Mouse (Mus musculus) heart, adult 2 months (tissue): Measurements from ENCODE around the gene Snx11. TPM values are rescaled to one million over a fixed set of nuclear protein-coding genes. Genes with fewer than 3 reads are reported as not detected.

Experiments
- DNase-seq, 2 experiments: peaks; one replicate each; pipeline ENCODE4 v3.0.0; 2021
- H3K27ac ChIP-seq: fragments of 200-600 bp; 2 replicates; pipeline ENCODE4 v1.8.1; 2022
- H3K27me3 ChIP-seq: fragments of 200-500 bp; 2 replicates; pipeline ENCODE4 v1.6.1; 2012; ENCODE audit warnings: mild to moderate bottlenecking, low read length, inconsistent platforms, mixed read lengths; ENCODE audit not compliant: control insufficient read depth, insufficient read depth
- H3K36me3 ChIP-seq: fragments of 200-500 bp; 2 replicates; pipeline ENCODE4 v1.6.1; 2012; ENCODE audit warnings: low read length, inconsistent platforms; ENCODE audit not compliant: control insufficient read depth, insufficient read depth
- H3K4me1 ChIP-seq: fragments of 200-500 bp; 2 replicates; pipeline ENCODE4 v1.6.1; 2011; ENCODE audit warnings: low read length; ENCODE audit not compliant: control insufficient read depth, insufficient read depth
- H3K4me3 ChIP-seq: fragments of 200-600 bp; 2 replicates; pipeline ENCODE4 v1.8.1; 2022
- H3K79me2 ChIP-seq: fragments of 200-500 bp; replicated peaks from 2 replicates; pipeline ENCODE4 v1.6.1; 2012; ENCODE audit warnings: mild to moderate bottlenecking, inconsistent platforms, low read length, moderate library complexity, mixed read lengths; ENCODE audit not compliant: control insufficient read depth, insufficient read depth
- H3K9ac ChIP-seq: fragments of 200-500 bp; 2 replicates; pipeline ENCODE4 v1.6.1; 2012; ENCODE audit warnings: low read depth, mild to moderate bottlenecking, control low read depth, inconsistent platforms, low read length, mixed read lengths
- CTCF ChIP-seq: fragments of 200-600 bp; IDR thresholded peaks from 2 replicates; pipeline ENCODE4 v1.8.1; 2022; ENCODE audit warnings: antibody characterized with exemption, mild to moderate bottlenecking, moderate library complexity
- EP300 ChIP-seq: fragments of 200-500 bp; IDR thresholded peaks from 2 replicates; pipeline ENCODE4 v1.6.1; 2011; ENCODE audit warnings: low read depth, low read length, control low read depth; ENCODE audit not compliant: insufficient read depth
- POLR2A ChIP-seq: fragments of 200-500 bp; IDR thresholded peaks from 2 replicates; pipeline ENCODE4 v1.6.1; 2011; ENCODE audit warnings: mild to moderate bottlenecking, low read depth, low read length, control low read depth; ENCODE audit not compliant: insufficient read depth
- WGBS: fragments of 180-500 bp; shearing (Covaris S2); methylation state at CpG from one replicate; pipeline ENCODE4 v1.1.7; 2018; 5-methylcytosine and 5-hydroxymethylcytosine counted together
- intact Hi-C: fragments of 180-260 bp; cut with DNase I; formaldehyde crosslinking; loops from one replicate; pipeline ENCODE4 v1.15.1; 2025
- polyA plus RNA-seq: library from polyadenylated mRNA; depleted of rRNA; stranded (reverse); fragments of >200 nt; gene quantifications from 2 replicates; pipeline ENCODE4 v1.2.3, GENCODE M21; 2012
- total RNA-seq, 2 experiments: library from RNA; stranded (reverse); gene quantifications; 2 replicates each; pipeline ENCODE4 v1.2.3; 2021

The Snx11 gene
- total and polyA plus RNA-seq, 3 experiments, result 11.1 to 12.5 (median 11.6) TPM

DNA sequence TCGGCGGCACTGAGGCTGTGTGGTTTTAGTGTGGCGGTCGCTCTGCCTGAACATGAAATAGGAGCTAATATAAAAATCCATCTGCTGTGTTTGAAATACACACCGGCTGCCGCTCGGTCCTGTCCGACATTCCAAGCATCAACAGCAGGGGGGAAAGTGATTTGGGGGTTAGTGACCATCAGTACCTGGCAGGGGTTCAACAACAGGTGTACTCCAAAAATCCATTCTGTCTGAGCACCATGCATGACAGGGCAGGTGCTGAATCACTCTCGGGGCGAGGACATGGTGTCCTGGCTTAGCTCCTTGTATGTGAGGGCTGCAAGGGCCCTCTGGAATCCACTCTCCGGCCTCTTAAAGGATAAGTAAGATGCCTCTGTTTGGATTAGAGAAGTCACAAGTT lies 41.0 kb downstream of the Snx11 start:
- Histone ChIP-seq H3K9ac (no peak overlapping the region), H3K79me2 (no peaks in the 10 kb centered on the region), H3K36me3 (no peaks in the 10 kb centered on the region), H3K4me3 (peak overlapping the region; percentile 26), H3K4me1 (no peaks in the 10 kb centered on the region), H3K27me3 (no peaks in the 10 kb centered on the region), H3K27ac (no peak overlapping the region)
- 22% methylated on average over 11 of the region's 11 CpGs for WGBS
- DNase-seq, result no peak
- intact Hi-C loops, result no loop called here
- TF ChIP-seq POLR2A (no peak), EP300 (no peak), CTCF (no peak)

DNA sequence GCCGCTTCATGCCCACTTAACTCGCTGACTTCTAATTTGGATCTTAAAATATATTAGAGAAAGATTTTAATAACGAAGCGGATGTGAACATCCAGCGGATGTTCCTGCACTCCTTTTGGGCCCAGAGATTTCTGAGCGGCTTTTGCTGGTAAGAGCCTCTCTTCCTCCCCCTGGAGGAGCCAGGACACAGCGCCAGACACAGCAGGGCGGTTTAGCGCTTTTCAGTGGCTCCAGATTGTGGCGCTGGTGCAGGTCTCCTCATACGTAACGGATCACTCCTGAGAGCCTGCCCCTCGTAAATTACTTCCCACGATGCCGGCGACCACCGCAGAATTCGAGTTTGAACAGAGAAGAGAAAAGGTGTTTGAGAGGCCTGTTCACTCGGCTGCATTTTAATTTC lies 41.5 kb downstream of the Snx11 start:
- no peaks in the 10 kb centered on the region for H3K27me3 ChIP-seq
- no peak overlapping the region for H3K9ac ChIP-seq
- intact Hi-C loops, result no loop called here
- no peaks in the 10 kb centered on the region for H3K79me2 ChIP-seq
- H3K4me1 ChIP-seq, result no peaks in the 10 kb centered on the region
- peak overlapping the region; percentile 26 for H3K4me3 ChIP-seq
- no peaks in the 10 kb centered on the region for H3K36me3 ChIP-seq
- TF ChIP-seq EP300, result no peak
- peak; percentile 73 for TF ChIP-seq CTCF
- WGBS, result 2% methylated on average over 19 of the region's 19 CpGs
- DNase-seq, result peak; percentile 30 to 47
- H3K27ac ChIP-seq, result no peak overlapping the region

DNA sequence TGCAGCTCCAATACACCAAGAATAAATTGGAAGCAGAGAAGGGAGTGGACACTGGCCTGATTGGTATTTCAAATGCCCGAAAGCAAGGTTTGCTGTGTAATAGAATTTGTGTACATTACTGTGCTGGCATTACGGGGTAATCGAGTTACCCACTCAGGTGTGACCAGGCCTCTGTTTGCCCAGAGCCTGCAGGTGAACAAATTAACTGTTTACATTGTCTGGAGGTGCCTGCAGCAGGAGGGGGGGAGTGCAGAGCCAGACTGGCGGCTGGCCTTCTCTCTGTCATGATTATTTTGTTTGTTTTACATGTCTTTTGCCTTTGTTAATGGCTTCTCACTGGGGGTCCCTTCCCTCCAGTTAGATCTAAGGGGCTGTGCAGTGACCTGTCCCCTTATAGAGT lies 44.7 kb downstream of the Snx11 start:
- TF ChIP-seq EP300 (no peak), CTCF (no peak), POLR2A (no peak)
- Histone ChIP-seq H3K27ac (no peak overlapping the region), H3K9ac (no peak overlapping the region), H3K79me2 (no peaks in the 10 kb centered on the region), H3K27me3 (no peaks in the 10 kb centered on the region), H3K4me1 (no peaks in the 10 kb centered on the region), H3K4me3 (no peak overlapping the region), H3K36me3 (no peaks in the 10 kb centered on the region)
- intact Hi-C loops, result no loop called here
- no peak for DNase-seq
- 79% methylated on average over 4 of the region's 4 CpGs for WGBS

DNA sequence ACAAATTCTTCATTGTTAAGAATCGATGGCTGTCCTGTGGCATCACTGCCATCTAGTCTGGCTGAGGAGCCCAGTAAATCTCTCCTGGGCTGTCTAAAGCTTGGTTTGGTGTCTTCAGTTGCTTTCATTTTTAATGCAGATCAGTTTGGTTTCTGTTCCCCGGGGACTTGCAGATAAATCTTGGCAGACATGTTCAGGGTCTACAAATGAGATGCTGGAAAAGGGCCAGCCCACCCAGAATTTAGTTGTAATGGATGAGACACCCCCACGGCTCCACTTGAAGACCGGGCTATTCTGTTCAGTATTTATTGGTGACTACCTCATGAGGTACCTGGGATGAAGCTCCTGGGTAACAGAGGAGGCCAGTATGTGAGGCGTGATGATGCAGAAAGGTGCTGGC lies 47.0 kb downstream of the Snx11 start:
- no peaks in the 10 kb centered on the region for H3K36me3 ChIP-seq
- H3K4me1 ChIP-seq, result no peaks in the 10 kb centered on the region
- no peaks in the 10 kb centered on the region for H3K27me3 ChIP-seq
- DNase-seq, result no peak
- H3K79me2 ChIP-seq, result no peaks in the 10 kb centered on the region
- no peak overlapping the region for H3K4me3 ChIP-seq
- H3K9ac ChIP-seq, result no peak overlapping the region
- intact Hi-C loops, result no loop called here
- WGBS, result 70% methylated on average over 5 of the region's 5 CpGs
- no peak overlapping the region for H3K27ac ChIP-seq
- TF ChIP-seq EP300 (no peak), CTCF (no peak), POLR2A (no peak)

DNA sequence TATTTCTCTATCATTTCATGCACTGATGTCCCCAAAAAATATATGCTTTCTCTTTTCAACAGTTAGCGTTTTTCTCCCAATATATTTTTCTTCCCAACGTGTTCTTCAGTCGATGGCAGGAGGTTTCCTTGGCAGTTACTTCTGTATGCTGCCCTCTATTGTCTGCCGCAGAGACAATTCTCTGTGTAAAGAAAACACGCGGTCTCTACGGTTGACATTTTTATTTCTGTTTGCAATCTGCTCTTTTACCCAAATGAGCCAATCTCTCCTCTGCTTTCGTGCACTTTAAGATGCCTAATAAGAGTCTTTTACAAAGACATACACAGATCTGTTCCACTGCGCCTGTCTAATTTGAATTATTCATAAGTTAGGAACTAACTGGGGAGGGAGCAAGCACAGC lies 47.9 kb downstream of the Snx11 start:
- H3K9ac ChIP-seq, result no peak overlapping the region
- H3K36me3 ChIP-seq, result no peaks in the 10 kb centered on the region
- no peak overlapping the region for H3K27ac ChIP-seq
- intact Hi-C loops, result loop anchor here (10.0 kb wide), 1 partner anchor 445 kb away; the partner anchor contains the start of genes Hoxb7 and Hoxb8
- DNase-seq, result no peak
- no peaks in the 10 kb centered on the region for H3K79me2 ChIP-seq
- no peaks in the 10 kb centered on the region for H3K4me1 ChIP-seq
- no peaks in the 10 kb centered on the region for H3K27me3 ChIP-seq
- TF ChIP-seq EP300, result no peak
- TF ChIP-seq CTCF, result peak; percentile 36
- TF ChIP-seq POLR2A, result no peak
- WGBS, result 36% methylated on average over 9 of the region's 9 CpGs
- no peak overlapping the region for H3K4me3 ChIP-seq

DNA sequence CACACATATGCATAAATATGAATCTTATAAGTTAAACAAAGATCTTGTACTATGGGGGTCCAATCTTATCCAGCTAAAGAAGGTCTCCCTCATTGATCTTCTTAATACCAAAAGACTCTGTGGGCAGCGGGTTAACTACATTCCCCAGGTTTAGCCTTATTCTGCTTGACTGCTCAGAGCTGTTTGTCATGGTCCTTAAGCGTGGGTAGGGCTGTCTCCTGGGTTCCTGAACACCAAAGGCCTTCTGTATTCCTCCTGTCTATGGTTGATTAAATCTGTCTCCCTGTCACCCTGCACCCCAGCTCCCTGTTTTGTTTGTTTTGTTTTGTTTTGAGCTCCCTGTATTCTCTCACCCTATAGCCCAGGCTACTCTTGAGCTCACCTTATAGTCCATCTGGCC lies 48.8 kb downstream of the Snx11 start:
- Histone ChIP-seq H3K36me3 (no peaks in the 10 kb centered on the region), H3K27me3 (no peaks in the 10 kb centered on the region), H3K27ac (no peak overlapping the region), H3K79me2 (no peaks in the 10 kb centered on the region), H3K4me3 (no peak overlapping the region), H3K9ac (no peak overlapping the region), H3K4me1 (no peaks in the 10 kb centered on the region)
- 90% methylated on average over 2 of the region's 2 CpGs for WGBS
- intact Hi-C loops, result loop anchor here (10.0 kb wide), 1 partner anchor 444 kb away; the partner anchor contains the start of genes Hoxb7 and Hoxb8
- DNase-seq, result no peak
- TF ChIP-seq CTCF (no peak), EP300 (no peak), POLR2A (no peak)
